Mouse (Mus musculus) spleen, postnatal 36 days (tissue): ENCODE data around the gene Olfr65.

Experiments
- DNase-seq, 2 experiments: peaks; one replicate each; pipeline ENCODE4 v3.0.0; 2022; ENCODE audit warnings: low spot score in 2 of 2, mixed read lengths in 1 of 2

Olfr65 gene

GRCm38 (mm10) chr7:103903187-103903586, at the start of gene Olfr65:
Olfr65 (plus strand) TSS chr7:103903487.
- no peak for DNase-seq

DNA sequence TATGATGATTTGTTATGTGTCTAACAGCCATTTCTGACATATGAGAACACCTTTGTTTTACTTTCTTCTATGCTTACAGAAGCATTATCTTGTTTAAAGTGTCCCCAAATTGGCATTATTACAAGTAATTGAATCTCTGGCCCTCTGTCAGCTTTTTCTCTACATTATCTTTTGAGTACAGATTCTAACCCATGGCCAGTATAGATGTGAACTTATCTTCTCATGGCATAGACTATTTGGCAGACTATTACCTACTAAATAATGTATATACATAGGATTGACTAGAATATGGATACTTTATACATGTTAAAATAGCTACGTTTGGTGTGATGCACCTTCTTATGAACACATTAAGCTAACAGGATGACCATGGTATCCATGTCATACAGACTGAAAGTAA, 48.6 kb upstream of the Olfr65 start:
- peak in 1 of 2 experiments; percentile 18 for DNase-seq

GRCm38 (mm10) chr7:103859076-103859475, 44.2 kb upstream of the Olfr65 start:
- peak; percentile 58 to 78 for DNase-seq

GRCm38 (mm10) chr7:103860855-103861254, 42.4 kb upstream of the Olfr65 start:
- DNase-seq: peak; percentile 68 to 84

DNA sequence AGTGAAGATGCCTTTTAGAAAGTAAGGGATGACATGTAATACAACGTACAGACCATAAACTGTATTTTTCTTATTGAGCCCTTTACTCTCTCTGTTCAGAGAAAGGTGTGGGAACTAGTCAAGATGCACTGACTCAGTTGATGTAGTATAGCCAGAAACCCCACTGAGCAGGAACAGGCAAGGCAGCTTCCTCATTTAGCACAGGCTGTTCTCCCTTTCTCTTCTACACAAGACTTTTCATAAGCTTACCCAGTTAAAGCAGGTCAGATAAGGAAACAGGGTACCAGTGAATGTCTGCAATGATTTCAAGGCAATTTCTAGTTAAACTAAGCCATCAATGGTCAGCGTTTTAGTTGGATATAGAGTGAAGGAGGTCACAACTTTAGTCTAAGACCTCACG, 41.8 kb upstream of the Olfr65 start:
- DNase-seq: no peak

- DNase-seq: peak; percentile 54 to 71
These were observed 37.6 kb upstream of the Olfr65 start for GRCm38 (mm10) chr7:103865716-103866115.

- peak; percentile 41 to 71 for DNase-seq
These were observed 32.6 kb upstream of the Olfr65 start for GRCm38 (mm10) chr7:103870667-103871066.

- DNase-seq: peak in 1 of 2 experiments; percentile 40
These were observed 30.2 kb upstream of the Olfr65 start for GRCm38 (mm10) chr7:103873064-103873463.

- no peak for DNase-seq
These were observed 28.8 kb upstream of the Olfr65 start for GRCm38 (mm10) chr7:103874451-103874850.

DNA sequence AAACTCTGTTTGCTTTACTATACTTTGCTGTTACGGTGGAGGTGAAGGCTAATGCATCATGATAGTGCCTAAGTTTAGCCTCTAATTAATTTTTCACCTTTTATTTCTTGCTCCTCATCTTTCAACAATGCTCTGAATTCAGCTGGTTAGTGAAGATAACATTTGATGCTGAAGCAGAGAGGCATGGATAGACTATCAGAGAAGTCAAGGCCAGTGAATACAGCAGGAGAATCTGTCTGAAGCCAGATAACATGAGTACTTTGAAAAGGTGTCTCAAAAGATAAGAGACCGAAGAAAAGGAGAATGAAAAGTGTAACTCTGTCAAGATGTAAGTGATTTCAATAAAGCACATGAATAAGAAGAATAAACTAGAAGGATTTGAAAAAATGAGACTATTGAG, 26.2 kb upstream of the Olfr65 start:
- peak in 1 of 2 experiments; percentile 28 for DNase-seq

DNA sequence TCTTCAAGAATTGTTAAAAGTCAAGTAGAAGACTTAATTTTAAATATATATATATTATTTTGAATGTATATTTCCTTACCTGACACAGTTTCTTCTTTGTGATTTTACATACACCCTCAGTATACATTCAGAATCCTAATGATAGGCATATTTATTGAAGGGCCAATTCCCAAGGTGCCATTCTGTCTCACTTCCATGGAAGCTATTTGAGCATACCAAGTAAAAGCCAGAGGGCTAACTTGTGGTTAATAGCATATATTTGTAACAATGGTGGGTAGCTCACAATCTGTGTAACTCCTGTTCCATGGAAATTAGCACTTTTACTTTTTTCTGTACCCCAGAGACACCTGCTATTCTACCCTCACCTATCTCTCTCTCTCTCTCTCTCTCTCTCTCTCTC, 17.1 kb upstream of the Olfr65 start, which contains the start of gene Olfr66:
Gene Olfr66 (minus strand): TSS at position 101 of the 400 bp plus-strand sequence.
- no peak for DNase-seq

DNA sequence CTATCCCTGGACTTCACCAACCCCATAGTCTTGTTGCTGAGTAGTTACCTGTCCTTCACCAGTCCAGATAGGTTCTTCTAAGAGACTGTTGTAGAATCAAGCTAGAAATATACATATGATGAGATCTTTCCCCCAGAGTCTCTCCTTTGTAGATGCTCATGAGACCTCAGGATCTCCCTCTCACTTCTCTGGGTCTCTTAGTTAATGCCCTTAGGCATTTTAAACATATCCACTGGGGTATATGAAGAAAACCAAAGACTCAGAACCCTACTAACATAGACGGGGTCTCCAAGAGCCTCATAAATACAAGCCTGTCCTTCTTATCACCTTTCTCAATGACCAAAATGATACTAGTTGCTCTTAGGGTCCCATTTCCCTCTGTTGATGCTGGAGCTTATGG, 8.9 kb upstream of the Olfr65 start, which contains the start of gene Olfr64:
Gene Olfr64 (minus strand): TSS at position 101 of the 400 bp plus-strand sequence.
- no peak for DNase-seq

DNA sequence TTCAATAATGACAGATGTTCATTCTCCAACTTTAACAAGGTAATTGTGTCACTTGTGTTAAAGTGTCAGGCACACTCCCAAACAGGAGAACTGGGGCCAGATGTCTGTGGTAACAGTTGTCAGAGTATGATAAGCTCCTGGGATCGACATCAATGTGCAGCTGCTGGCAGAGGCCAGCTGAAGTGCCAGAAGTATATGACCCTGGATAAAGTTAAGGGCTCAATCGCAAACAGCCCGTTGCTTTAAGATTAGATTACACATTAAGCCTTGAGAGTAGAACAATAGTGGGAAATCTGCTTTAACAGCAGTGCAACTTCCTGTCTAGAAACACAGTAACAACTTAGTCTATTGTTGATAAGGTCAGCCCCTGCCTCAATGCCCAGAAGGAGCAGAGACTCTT, 6.8 kb downstream of the Olfr65 start:
- DNase-seq: peak; percentile 31 to 54

- DNase-seq: peak in 1 of 2 experiments; percentile 16
These were observed 9.8 kb downstream of the Olfr65 start for GRCm38 (mm10) chr7:103912969-103913511.

DNA sequence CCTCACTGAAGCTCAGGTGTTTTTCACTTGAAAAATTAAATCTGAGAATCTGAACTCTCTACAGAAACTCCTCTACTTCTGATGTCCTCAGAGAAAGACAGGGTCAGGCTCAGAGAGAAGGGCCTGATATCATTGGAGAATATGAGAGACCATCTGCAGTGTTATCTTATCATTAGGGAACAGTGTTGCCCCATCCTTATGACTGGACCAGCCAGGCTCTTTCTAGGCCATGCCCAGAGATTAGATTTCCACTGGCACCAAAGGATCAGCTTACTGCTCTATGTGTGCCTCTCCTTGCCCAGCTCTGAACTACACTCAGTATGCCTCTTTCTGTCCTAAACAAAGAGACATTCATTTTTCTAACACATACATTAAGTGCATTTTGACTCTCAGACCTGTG, 12.1 kb downstream of the Olfr65 start:
- no peak for DNase-seq

GRCm38 (mm10) chr7:103928525-103928924, 25.2 kb downstream of the Olfr65 start, which contains the start of gene Olfr631:
Olfr631 (plus strand) TSS chr7:103928825.
- no peak for DNase-seq

GRCm38 (mm10) chr7:103934264-103934663, 31.0 kb downstream of the Olfr65 start, which contains the start of gene Olfr632:
Olfr632 (plus strand) TSS chr7:103934347.
- DNase-seq: no peak

- peak; percentile 7 to 27 for DNase-seq
These were observed 39.4 kb downstream of the Olfr65 start for GRCm38 (mm10) chr7:103942730-103943129.

- no peak for DNase-seq
These were observed 40.9 kb downstream of the Olfr65 start, which contains the start of gene Olfr633 for GRCm38 (mm10) chr7:103944137-103944536. Olfr633 (plus strand) TSS chr7:103944437.
